8 mouse cellular contexts compared by ENCODE assay signal in genomic region chr2:32132567-32132992, GRCm38 (mm10). TPM values are rescaled to one million over a fixed set of nuclear protein-coding genes. Genes with fewer than 3 reads are reported as not detected.
DNase-seq lines count a peak whose midpoint lies in the region; ATAC-seq and TF ChIP-seq lines count a peak whose summit lies in the region.

No protein-coding gene starts in this region.

- no peak for TF ChIP-seq EP300 in MEL (IDR thresholded peaks at IDR 0.05; ENCODE audit: low read depth in 1 of 2, low read length in 2 of 2)

- peak overlapping the region; percentile 32 for H3K4me2 ChIP-seq in embryonic facial prominence, embryonic 13.5 days
- 0 out of 2 replicates have a peak overlapping the region, but pooled peaks have one; percentile 11 for H3K4me2 ChIP-seq in hindbrain, embryonic 13.5 days
- peak overlapping the region; percentile 46 for H3K4me2 ChIP-seq in liver, embryonic 16.5 days (ENCODE audit: low read depth, low read length)

- peaks cover under 1% of the 10 kb centered on the region; the same call in 1 of the 2 replicates for H3K79me2 ChIP-seq in MEL (ENCODE audit: control insufficient read depth, insufficient read depth, low read length, poor library complexity)

- TF ChIP-seq RAD21 in MEL (IDR thresholded peaks at IDR 0.05; ENCODE audit: low read depth, low read length) = no peak

- no peak for TF ChIP-seq CTCF in MEL (IDR thresholded peaks at IDR 0.05 in 2 of 3, conservative IDR thresholded peaks at IDR 0.05 in 1 of 3; ENCODE audit: control insufficient read depth in 1 of 3, insufficient read depth in 1 of 3, low read depth in 2 of 3, low read length in 3 of 3, poor library complexity in 1 of 3, severe bottlenecking in 1 of 3)

- ATAC-seq in cerebellum, adult (ENCODE audit: insufficient number of reproducible peaks, low FRiP score, low TSS enrichment) = no peak
- no peak for ATAC-seq in embryonic facial prominence, embryonic 13.5 days (ENCODE audit: insufficient number of reproducible peaks, insufficient read depth, low FRiP score, low TSS enrichment, low read depth)
- no peak for ATAC-seq in hindbrain, embryonic 13.5 days (ENCODE audit: low FRiP score)
- peak; percentile 20 for ATAC-seq in liver, embryonic 16.5 days (ENCODE audit: low read depth)

- 4% methylated on average over 12 of the region's 12 CpGs for whole genome bisulfite sequencing in embryonic facial prominence, embryonic 13.5 days
- 3% methylated on average over 12 of the region's 12 CpGs for WGBS in hindbrain, embryonic 13.5 days
- 3% methylated on average over 12 of the region's 12 CpGs for WGBS in liver, embryonic 16.5 days (ENCODE audit: insufficient replicate concordance)

- DNase-seq in cerebellum, postnatal 10 days = peak; percentile 83 to 86
- peak; percentile 97 for DNase-seq in MEL (ENCODE audit: low read depth, low spot score)
- peak; percentile 74 for DNase-seq in retina, postnatal 7 days (ENCODE audit: low read depth, low spot score)
- DNase-seq in layer of hippocampus, postnatal 14 days (ENCODE audit: low spot score in 2 of 2) = no peak

- peak in 1 of 2 experiments; percentile 57; a peak in 2 of 4 replicates for TF ChIP-seq POLR2A in MEL (IDR thresholded peaks at IDR 0.05; ENCODE audit: control insufficient read depth in 1 of 2, insufficient read depth in 1 of 2, low read depth in 1 of 2, low read length in 2 of 2, poor library complexity in 1 of 2)

- peaks cover 25 to 33% of the 10 kb centered on the region in 2 experiments for H3K4me1 ChIP-seq in MEL (ENCODE audit: control insufficient read depth in 1 of 2, insufficient read depth in 2 of 2, low read length in 2 of 2)
- H3K4me1 ChIP-seq in embryonic facial prominence, embryonic 13.5 days = peaks cover 5% of the 10 kb centered on the region; the same call in 1 of the 2 replicates
- H3K4me1 ChIP-seq in hindbrain, embryonic 13.5 days (replicated peaks) = peaks cover 22% of the 10 kb centered on the region
- peaks cover 56% of the 10 kb centered on the region for H3K4me1 ChIP-seq in liver, embryonic 16.5 days (ENCODE audit: control insufficient read depth, low read depth, low read length)

- H3K4me3 ChIP-seq in MEL (ENCODE audit: control insufficient read depth in 1 of 2, insufficient read depth in 1 of 2, low read depth in 2 of 2, low read length in 2 of 2) = peak overlapping the region; percentile 25 to 46
- no peak overlapping the region for H3K4me3 ChIP-seq in embryonic facial prominence, embryonic 13.5 days
- no peak overlapping the region for H3K4me3 ChIP-seq in hindbrain, embryonic 13.5 days
- peak overlapping the region; percentile 27; the same call in 1 of the 2 replicates for H3K4me3 ChIP-seq in liver, embryonic 16.5 days (ENCODE audit: low read depth, low read length)

- H3K9me3 ChIP-seq in MEL (replicated peaks; ENCODE audit: insufficient read depth, low read length) = no peaks in the 10 kb centered on the region
- H3K9me3 ChIP-seq in embryonic facial prominence, embryonic 13.5 days = no peaks in the 10 kb centered on the region
- H3K9me3 ChIP-seq in hindbrain, embryonic 13.5 days = no peaks in the 10 kb centered on the region
- no peaks in the 10 kb centered on the region for H3K9me3 ChIP-seq in liver, embryonic 16.5 days (replicated peaks; ENCODE audit: control insufficient read depth, low read length)

- H3K9ac ChIP-seq in MEL (ENCODE audit: control insufficient read depth, low read depth, low read length, poor library complexity, severe bottlenecking) = peak overlapping the region; percentile 58
- no peak overlapping the region for H3K9ac ChIP-seq in embryonic facial prominence, embryonic 13.5 days
- H3K9ac ChIP-seq in hindbrain, embryonic 13.5 days = no peak overlapping the region
- peak overlapping the region; percentile 59 for H3K9ac ChIP-seq in liver, embryonic 16.5 days (ENCODE audit: low read depth, low read length)

- H3K27me3 ChIP-seq in MEL (ENCODE audit: control insufficient read depth in 1 of 2, insufficient read depth in 2 of 2, low read length in 2 of 2) = no peaks in the 10 kb centered on the region
- H3K27me3 ChIP-seq in embryonic facial prominence, embryonic 13.5 days = peaks cover 3% of the 10 kb centered on the region; the same call in 1 of the 2 replicates
- H3K27me3 ChIP-seq in hindbrain, embryonic 13.5 days = 0 out of 2 replicates have a peak, but pooled peaks cover 6% of the 10 kb centered on the region
- H3K27me3 ChIP-seq in liver, embryonic 16.5 days (ENCODE audit: control insufficient read depth, insufficient read depth, low read depth, low read length) = no peaks in the 10 kb centered on the region

- H3K27ac ChIP-seq in MEL (ENCODE audit: control insufficient read depth, low read depth, low read length) = peak overlapping the region; percentile 70
- no peak overlapping the region for H3K27ac ChIP-seq in embryonic facial prominence, embryonic 13.5 days
- no peak overlapping the region for H3K27ac ChIP-seq in hindbrain, embryonic 13.5 days
- H3K27ac ChIP-seq in liver, embryonic 16.5 days (ENCODE audit: low read length) = peak overlapping the region; percentile 96

- H3K36me3 ChIP-seq in MEL (ENCODE audit: control insufficient read depth in 1 of 2, insufficient read depth in 2 of 2, low read length in 2 of 2) = peaks cover 0 to 30% of the 10 kb centered on the region in 2 experiments; a peak in 2 of 4 replicates
- H3K36me3 ChIP-seq in embryonic facial prominence, embryonic 13.5 days = no peaks in the 10 kb centered on the region
- H3K36me3 ChIP-seq in hindbrain, embryonic 13.5 days = no peaks in the 10 kb centered on the region
- H3K36me3 ChIP-seq in liver, embryonic 16.5 days (ENCODE audit: control insufficient read depth, insufficient read depth) = no peaks in the 10 kb centered on the region

TF ChIP-seq in MEL, 35 proteins besides CTCF, POLR2A, EP300 and RAD21 (continues in another document):
- TF ChIP-seq USF2 (IDR thresholded peaks at IDR 0.05; ENCODE audit: borderline replicate concordance in 1 of 2, insufficient read depth in 1 of 2, low read depth in 1 of 2, low read length in 2 of 2) (no peak), POLR2AphosphoS5 (IDR thresholded peaks at IDR 0.05; ENCODE audit: borderline replicate concordance, low read depth, low read length) (no peak), KAT2A (conservative IDR thresholded peaks at IDR 0.05; ENCODE audit: low read depth, low read length) (no peak), ZC3H11A (IDR thresholded peaks at IDR 0.05; ENCODE audit: low read depth, low read length) (no peak), MYB (IDR thresholded peaks at IDR 0.05; ENCODE audit: low read depth, low read length) (no peak), MXI1 (IDR thresholded peaks at IDR 0.05; ENCODE audit: low read depth, low read length) (peak; percentile 47; the same call in 1 of the 2 replicates), MYC (IDR thresholded peaks at IDR 0.05; ENCODE audit: low read depth, low read length) (0 out of 2 replicates have a peak, but pooled peaks have one; percentile 42), MAZ (IDR thresholded peaks at IDR 0.05; ENCODE audit: low read depth, low read length) (peak; percentile 97), NRF1 (IDR thresholded peaks at IDR 0.05; ENCODE audit: insufficient read depth, low read depth, low read length, poor library complexity, severe bottlenecking) (no peak), MEF2A (IDR thresholded peaks at IDR 0.05; ENCODE audit: extremely low read depth, insufficient replicate concordance, low read depth, low read length, poor library complexity, severe bottlenecking) (no peak), CHD1 (IDR thresholded peaks at IDR 0.05; ENCODE audit: low read depth, low read length) (no peak), MAX (IDR thresholded peaks at IDR 0.05; ENCODE audit: low read length) (no peak; the same call in 1 of the 2 replicates), UBTF (IDR thresholded peaks at IDR 0.05; ENCODE audit: borderline replicate concordance, insufficient read depth, low read depth, low read length) (no peak), TAL1 (IDR thresholded peaks at IDR 0.05; ENCODE audit: low read length) (no peak), ETS1 (IDR thresholded peaks at IDR 0.05; ENCODE audit: low read depth, low read length) (no peak), TBP (IDR thresholded peaks at IDR 0.05; ENCODE audit: low read depth, low read length) (no peak), JUND (IDR thresholded peaks at IDR 0.05; ENCODE audit: low read depth, low read length) (no peak), SMC3 (IDR thresholded peaks at IDR 0.05; ENCODE audit: low read depth, low read length) (no peak), E2F4 (IDR thresholded peaks at IDR 0.05; ENCODE audit: borderline replicate concordance, low read depth, low read length) (no peak), GATA1 (IDR thresholded peaks at IDR 0.05; ENCODE audit: low read depth, low read length) (no peak)

RNA-seq across cellular contexts. Expression of gene Prrc2b, which starts 18.3 kb away (rescaled TPM):
- total RNA-seq in MEL (2012; rRNA removed) = 14.8 and 18.4 TPM in 2 replicates
- 10 to 100 TPM; 42.2 to 42.9 TPM for polyA plus RNA-seq in MEL (2012; ENCODE audit: insufficient read depth in 1 of 2, insufficient read length in 2 of 2, low read depth in 1 of 2, low replicate concordance in 2 of 2, missing spikeins in 1 of 2)
- polyA plus RNA-seq in embryonic facial prominence, embryonic 13.5 days (2015; fragmentation: Nextera tagmentation; extraction: Ambion mirVana) = 44.8 and 57.7 TPM in 2 replicates
- 65.8 and 68.8 TPM in 2 replicates for polyA plus RNA-seq in hindbrain, embryonic 13.5 days (2015; fragmentation: Nextera tagmentation; extraction: Ambion mirVana)
- 4.5 and 4.7 TPM in 2 replicates for polyA plus RNA-seq in liver, embryonic 16.5 days (2015; fragmentation: Nextera tagmentation; extraction: Ambion mirVana)
- 100 to 1,000 TPM; 253 to 268 TPM for total RNA-seq in layer of hippocampus, postnatal 14 days (2021)

RNA-seq across cellular contexts. Expression of gene Plpp7, which starts 37.3 kb away (rescaled TPM):
- 7.3 and 7.6 TPM in 2 replicates for total RNA-seq in MEL (2012; rRNA removed)
- polyA plus RNA-seq in MEL (2012; ENCODE audit: insufficient read depth in 1 of 2, insufficient read length in 2 of 2, low read depth in 1 of 2, low replicate concordance in 2 of 2, missing spikeins in 1 of 2) = 10 to 100 TPM in 1 of 2 experiments, not detected in 1; 15.1 TPM
- polyA plus RNA-seq in embryonic facial prominence, embryonic 13.5 days (2015; fragmentation: Nextera tagmentation; extraction: Ambion mirVana) = 5.7 and 6.2 TPM in 2 replicates
- polyA plus RNA-seq in hindbrain, embryonic 13.5 days (2015; fragmentation: Nextera tagmentation; extraction: Ambion mirVana) = 21.6 and 21.7 TPM in 2 replicates
- polyA plus RNA-seq in liver, embryonic 16.5 days (2015; fragmentation: Nextera tagmentation; extraction: Ambion mirVana) = 1.4 and 2.1 TPM in 2 replicates
- total RNA-seq in layer of hippocampus, postnatal 14 days (2021) = 10 to 100 TPM; 20.2 to 21.5 TPM

RNA-seq across cellular contexts. Expression of gene Fam78a, which starts 47.9 kb away (rescaled TPM):
- 10.7 and 16.0 TPM in 2 replicates for total RNA-seq in MEL (2012; rRNA removed)
- polyA plus RNA-seq in MEL (2012; ENCODE audit: insufficient read depth in 1 of 2, insufficient read length in 2 of 2, low read depth in 1 of 2, low replicate concordance in 2 of 2, missing spikeins in 1 of 2) = 10 to 100 TPM in 1 of 2 experiments, not detected in 1; 17.4 TPM
- polyA plus RNA-seq in embryonic facial prominence, embryonic 13.5 days (2015; fragmentation: Nextera tagmentation; extraction: Ambion mirVana) = 1.9 and 2.1 TPM in 2 replicates
- polyA plus RNA-seq in hindbrain, embryonic 13.5 days (2015; fragmentation: Nextera tagmentation; extraction: Ambion mirVana) = 0.63 and 0.74 TPM in 2 replicates
- polyA plus RNA-seq in liver, embryonic 16.5 days (2015; fragmentation: Nextera tagmentation; extraction: Ambion mirVana) = 6.5 and 7.0 TPM in 2 replicates
- total RNA-seq in layer of hippocampus, postnatal 14 days (2021) = 1 to 10 TPM; 2.4 to 2.7 TPM

Comparison
In these comparisons a context has a peak if more than half of its experiments do, and no peak if none do; other contexts are left out.
1. DNase-seq: peak in cerebellum, postnatal 10 days (2 of 2), MEL (single experiment) and retina, postnatal 7 days (single experiment); none in layer of hippocampus, postnatal 14 days (0 of 2).
2. H3K27ac ChIP-seq: peak in MEL (single experiment) and liver, embryonic 16.5 days (single experiment); none in embryonic facial prominence, embryonic 13.5 days (single experiment) and hindbrain, embryonic 13.5 days (single experiment).
3. H3K4me3 ChIP-seq: peak in MEL (2 of 2) and liver, embryonic 16.5 days (single experiment); none in embryonic facial prominence, embryonic 13.5 days (single experiment) and hindbrain, embryonic 13.5 days (single experiment).
4. H3K9ac ChIP-seq: peak in MEL (single experiment) and liver, embryonic 16.5 days (single experiment); none in embryonic facial prominence, embryonic 13.5 days (single experiment) and hindbrain, embryonic 13.5 days (single experiment).
5. Peak in every context shown above with its lines, with median percentiles within 50 percentile points of each other: H3K4me2 ChIP-seq.